Mouse (Mus musculus): Measurements from ENCODE around the gene Hoxb7.
A peak's percentile ranks its signal among the peaks of the same experiment; 100 is the strongest.

Hoxb7 gene

GRCm38 (mm10) chr11:96314671-96315343, 28.4 kb downstream of the Hoxb7 start:
- DNase-seq (ENCODE audit: low read depth in 2 of 2, low spot score in 2 of 2) = no peak

GRCm38 (mm10) chr11:96315344-96315681, 28.9 kb downstream of the Hoxb7 start:
- DNase-seq (ENCODE audit: low read depth in 2 of 2, low spot score in 2 of 2) = no peak

GRCm38 (mm10) chr11:96316696-96317607, 30.5 kb downstream of the Hoxb7 start:
- DNase-seq (ENCODE audit: low read depth in 2 of 2, low spot score in 2 of 2) = no peak

- no peak for DNase-seq (ENCODE audit: low read depth in 2 of 2, low spot score in 2 of 2)
Observed at GRCm38 (mm10) chr11:96317608-96318367, 31.4 kb downstream of the Hoxb7 start, which contains the start of gene Hoxb4. Gene Hoxb4 (plus strand): TSS chr11:96318267.

- peak in 1 of 2 experiments; percentile 46 for DNase-seq (ENCODE audit: low read depth in 2 of 2, low spot score in 2 of 2)
Observed at GRCm38 (mm10) chr11:96318368-96319070, 32.1 kb downstream of the Hoxb7 start.

GRCm38 (mm10) chr11:96319071-96319902, 32.9 kb downstream of the Hoxb7 start:
- DNase-seq (ENCODE audit: low read depth in 2 of 2, low spot score in 2 of 2) = no peak

GRCm38 (mm10) chr11:96319910-96320309, 33.5 kb downstream of the Hoxb7 start:
- DNase-seq (ENCODE audit: low read depth in 2 of 2, low spot score in 2 of 2) = no peak

- no peak for DNase-seq (ENCODE audit: low read depth in 2 of 2, low spot score in 2 of 2)
Observed at GRCm38 (mm10) chr11:96320688-96321087, 34.3 kb downstream of the Hoxb7 start.

- DNase-seq (ENCODE audit: low read depth in 2 of 2, low spot score in 2 of 2) = no peak
Observed at GRCm38 (mm10) chr11:96321846-96322245, 35.4 kb downstream of the Hoxb7 start.

- no peak for DNase-seq (ENCODE audit: low read depth in 2 of 2, low spot score in 2 of 2)
Observed at GRCm38 (mm10) chr11:96322738-96323137, 36.3 kb downstream of the Hoxb7 start.

GRCm38 (mm10) chr11:96323154-96323553, 36.7 kb downstream of the Hoxb7 start, which contains the start of gene Hoxb3:
Gene Hoxb3 (plus strand): TSS chr11:96323326.
- DNase-seq (ENCODE audit: low read depth in 2 of 2, low spot score in 2 of 2) = no peak

- no peak for DNase-seq (ENCODE audit: low read depth in 2 of 2, low spot score in 2 of 2)
Observed at GRCm38 (mm10) chr11:96324125-96324524, 37.7 kb downstream of the Hoxb7 start.

- no peak for DNase-seq (ENCODE audit: low read depth in 2 of 2, low spot score in 2 of 2)
Observed at GRCm38 (mm10) chr11:96324965-96325364, 38.5 kb downstream of the Hoxb7 start.

GRCm38 (mm10) chr11:96325747-96326212, 39.4 kb downstream of the Hoxb7 start:
- DNase-seq (ENCODE audit: low read depth in 2 of 2, low spot score in 2 of 2) = no peak

- no peak for DNase-seq (ENCODE audit: low read depth in 2 of 2, low spot score in 2 of 2)
Observed at GRCm38 (mm10) chr11:96326705-96327104, 40.3 kb downstream of the Hoxb7 start.

- DNase-seq (ENCODE audit: low read depth in 2 of 2, low spot score in 2 of 2) = no peak
Observed at GRCm38 (mm10) chr11:96327122-96327521, 40.7 kb downstream of the Hoxb7 start.

- DNase-seq (ENCODE audit: low read depth in 2 of 2, low spot score in 2 of 2) = no peak
Observed at GRCm38 (mm10) chr11:96327750-96328149, 41.3 kb downstream of the Hoxb7 start.

- DNase-seq (ENCODE audit: low read depth in 2 of 2, low spot score in 2 of 2) = no peak
Observed at GRCm38 (mm10) chr11:96328605-96329004, 42.2 kb downstream of the Hoxb7 start.

GRCm38 (mm10) chr11:96332105-96332504, 45.7 kb downstream of the Hoxb7 start:
- no peak for DNase-seq (ENCODE audit: low read depth in 2 of 2, low spot score in 2 of 2)

GRCm38 (mm10) chr11:96332618-96333032, 46.2 kb downstream of the Hoxb7 start:
- no peak for DNase-seq (ENCODE audit: low read depth in 2 of 2, low spot score in 2 of 2)

All from CD8-positive naive resting alpha-beta T cell, adult 2 months (primary cell).